Mouse (Mus musculus) heart, adult 8-10 months (tissue): Measurements from ENCODE around the gene Apoa2. TPM values are rescaled to one million over a fixed set of nuclear protein-coding genes. Genes with fewer than 3 reads are reported as not detected.

Experiments
- DNase-seq: peaks from one replicate; pipeline ENCODE4 v3.0.0; 2022; ENCODE audit warnings: low spot score
- total RNA-seq, 4 experiments: library from RNA; stranded (reverse); gene quantifications; 2 replicates each; pipeline ENCODE4 v1.2.4; 2022

The Apoa2 gene
- 1 to 10 TPM; 1.8 to 4.9 (median 1.9) TPM for total RNA-seq

DNA sequence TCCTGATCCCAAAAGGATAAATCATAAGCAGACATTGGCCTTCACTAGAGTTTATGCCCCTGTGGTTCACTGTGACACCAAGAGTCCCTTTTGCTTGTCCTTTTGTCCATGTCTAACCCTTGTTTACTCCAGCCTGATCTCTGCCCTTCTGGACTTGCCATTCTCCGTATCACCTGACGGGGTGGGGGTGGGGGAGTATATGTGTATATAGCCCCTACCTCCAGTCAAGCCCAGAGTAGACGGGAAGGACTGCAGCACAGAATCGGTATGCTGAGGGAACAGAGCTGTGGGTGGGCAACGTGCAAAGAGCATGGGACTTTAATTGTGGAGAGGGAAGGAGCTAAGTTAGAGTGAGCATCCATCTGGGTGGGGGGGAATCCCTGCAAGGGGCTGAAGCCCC is at the start of gene Apoa2:
Apoa2 (plus strand) TSS at position 198 of the 400 bp plus-strand sequence.
- no peak for DNase-seq

DNA sequence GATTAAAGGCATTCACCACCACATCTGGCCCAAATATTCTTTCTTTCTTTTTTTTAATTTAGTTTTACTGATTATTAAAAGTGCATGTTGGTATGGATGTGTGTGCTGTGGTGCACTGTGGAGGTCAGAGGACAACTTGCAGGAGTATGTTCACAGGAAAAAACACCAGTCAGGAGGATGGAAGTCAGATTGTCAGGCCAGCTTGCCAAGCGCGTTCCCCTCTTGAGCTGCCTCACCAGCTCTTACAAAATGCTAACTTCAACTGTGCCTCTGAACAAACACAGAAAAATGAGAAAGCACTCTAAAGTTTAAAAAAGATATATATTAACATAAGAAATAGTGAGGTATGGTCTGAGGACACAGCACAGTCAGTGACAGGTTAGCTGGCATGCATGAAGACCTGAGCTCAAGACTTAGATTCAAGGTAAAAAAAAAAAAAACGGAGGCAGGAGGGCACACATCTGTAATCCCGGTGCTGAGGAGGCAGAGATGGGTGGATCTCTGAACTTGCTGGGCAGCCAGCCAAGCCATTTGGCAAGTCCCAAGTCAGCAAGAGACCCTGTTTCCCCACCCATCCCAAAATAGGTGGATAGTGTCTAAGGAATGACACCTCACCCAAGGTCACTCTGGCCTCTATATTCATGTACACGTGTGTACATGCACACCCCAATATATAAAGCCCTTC is 45.2 kb upstream of the Apoa2 start:
- DNase-seq: no peak

DNA sequence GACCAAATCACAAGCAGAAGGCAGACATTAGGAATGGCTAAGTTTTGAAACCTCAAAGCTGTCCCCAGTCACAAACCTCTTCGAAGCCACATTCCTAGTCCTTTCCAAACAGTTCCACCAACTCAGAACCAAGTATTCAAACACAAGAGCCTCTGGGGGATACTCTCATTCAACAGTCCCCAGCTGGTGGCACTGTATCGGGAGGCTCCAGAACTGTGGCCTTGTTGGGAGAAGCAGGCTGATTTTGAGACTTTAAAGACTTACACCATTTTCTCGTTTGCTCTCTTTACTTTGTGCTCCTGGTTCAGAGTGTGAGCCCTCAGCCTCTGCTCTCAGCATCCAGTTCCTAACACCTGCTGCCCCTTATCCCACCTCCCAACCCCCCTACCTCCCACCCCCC is 41.8 kb upstream of the Apoa2 start:
- DNase-seq: no peak

DNA sequence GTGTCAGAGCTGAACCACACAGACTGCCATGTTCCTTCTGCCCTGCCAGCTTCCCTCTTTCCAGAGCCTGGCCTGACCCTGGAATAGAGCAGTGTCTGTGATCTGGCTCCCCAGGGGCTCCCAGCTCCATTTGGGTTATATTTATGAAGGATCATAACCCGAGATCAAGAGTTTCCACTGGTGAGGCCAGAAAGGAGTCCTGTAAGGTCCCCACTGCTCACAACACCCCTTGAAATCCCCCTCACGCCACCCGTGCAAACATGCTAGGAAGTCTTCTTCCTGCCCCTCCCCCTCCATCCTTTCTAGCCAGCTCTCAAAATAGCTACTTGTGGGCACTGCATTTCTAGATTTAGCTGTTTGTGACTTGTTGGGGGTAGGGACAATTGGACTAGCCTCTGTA is 41.2 kb upstream of the Apoa2 start:
- peak; percentile 70 for DNase-seq

DNA sequence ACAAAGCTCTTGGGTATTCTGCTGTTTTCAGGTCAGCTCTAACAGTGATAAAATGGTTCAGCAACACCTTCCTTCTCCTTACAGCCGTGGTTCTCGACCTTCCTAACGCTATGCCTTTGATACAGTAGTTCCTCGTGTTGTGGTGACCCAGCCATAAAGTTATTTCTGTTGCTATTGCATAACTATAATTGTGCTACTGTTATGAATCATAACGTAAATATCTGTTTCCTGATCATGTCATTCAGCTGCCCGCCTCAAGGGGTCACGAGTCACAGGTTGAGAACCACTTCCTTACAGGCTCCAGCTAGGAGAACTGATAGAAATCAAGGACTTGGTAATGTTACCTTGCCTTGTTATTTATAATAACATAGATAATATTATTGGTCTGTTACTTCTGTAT is 40.5 kb upstream of the Apoa2 start:
- peak; percentile 55 for DNase-seq

DNA sequence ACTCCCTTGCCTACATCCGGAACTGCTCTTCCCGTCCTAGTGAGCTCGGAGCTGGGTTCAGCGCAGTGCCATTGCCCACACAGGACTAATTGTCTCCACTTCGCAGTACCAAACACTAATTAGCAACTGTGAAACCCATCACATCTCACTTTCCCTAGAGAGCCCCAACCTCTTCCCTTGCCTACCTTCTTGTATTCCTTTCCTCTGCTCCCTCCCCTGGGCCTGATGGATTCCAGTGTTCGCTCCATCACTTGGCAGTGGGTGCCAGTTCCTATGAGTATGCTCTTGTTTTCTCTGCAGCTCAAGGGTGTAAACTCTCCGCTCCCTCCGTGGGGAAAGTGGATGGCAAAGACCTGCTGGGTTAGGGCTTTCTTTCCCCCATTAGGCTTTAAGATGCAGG is 39.2 kb upstream of the Apoa2 start:
- no peak for DNase-seq

DNA sequence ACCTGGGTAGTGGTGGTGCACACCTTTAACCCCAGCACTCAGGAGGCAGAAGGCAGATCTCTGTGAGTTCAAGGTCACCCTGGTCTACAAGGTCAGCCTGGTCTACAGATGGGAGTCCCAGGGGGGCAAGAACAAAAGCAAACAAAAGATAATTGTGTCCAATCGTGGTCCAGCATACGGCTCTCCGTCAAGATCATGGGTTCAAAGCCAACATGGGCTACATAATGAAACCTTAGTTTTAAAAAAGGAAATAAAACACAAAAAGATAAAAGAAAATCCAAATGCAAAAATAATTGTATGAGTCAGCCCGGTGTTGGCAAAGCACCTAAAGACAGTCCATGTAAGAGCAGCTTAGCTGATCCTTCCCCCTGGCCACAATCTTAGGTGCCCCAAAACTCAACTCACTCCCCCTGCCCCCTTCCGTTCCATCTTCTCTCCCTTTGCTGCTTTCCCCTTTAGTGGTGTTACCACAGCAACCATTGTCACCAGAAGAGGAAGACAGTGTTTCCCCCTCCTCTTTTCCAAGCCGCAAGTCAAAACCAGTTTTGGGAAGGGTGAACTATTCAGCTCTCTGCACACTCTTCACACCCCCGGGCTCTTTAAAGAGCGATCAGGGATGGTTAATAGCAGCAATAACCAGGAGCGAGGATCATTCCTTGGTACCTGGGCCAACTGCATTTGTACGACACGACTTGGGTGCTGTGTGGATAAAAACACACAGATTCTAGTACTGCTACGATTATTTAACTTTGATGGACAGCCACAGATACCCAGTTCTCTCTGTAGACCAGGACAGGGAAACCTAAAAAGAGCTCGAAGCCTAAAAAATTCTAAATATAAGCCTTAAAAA is 36.8 kb upstream of the Apoa2 start:
- no peak for DNase-seq

DNA sequence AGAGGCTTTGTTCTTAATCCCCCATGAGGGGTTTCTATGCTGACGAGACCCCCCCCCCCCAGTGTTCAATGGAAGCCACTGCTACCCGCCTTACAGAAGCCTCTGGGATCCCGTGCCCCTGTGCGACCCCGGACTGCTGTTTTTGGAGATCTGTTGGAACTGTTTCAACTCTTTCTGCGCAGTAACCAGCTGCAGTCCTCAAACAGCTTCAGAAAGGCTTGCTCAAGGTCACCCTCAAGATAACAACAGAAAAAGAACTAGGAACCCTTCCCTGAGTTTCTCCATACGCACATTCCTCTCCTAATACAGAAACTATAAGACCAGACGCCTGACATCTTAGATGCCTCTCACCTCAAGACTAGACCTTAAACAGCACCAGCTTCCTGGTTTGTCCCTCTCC is 35.8 kb upstream of the Apoa2 start:
- DNase-seq: no peak

DNA sequence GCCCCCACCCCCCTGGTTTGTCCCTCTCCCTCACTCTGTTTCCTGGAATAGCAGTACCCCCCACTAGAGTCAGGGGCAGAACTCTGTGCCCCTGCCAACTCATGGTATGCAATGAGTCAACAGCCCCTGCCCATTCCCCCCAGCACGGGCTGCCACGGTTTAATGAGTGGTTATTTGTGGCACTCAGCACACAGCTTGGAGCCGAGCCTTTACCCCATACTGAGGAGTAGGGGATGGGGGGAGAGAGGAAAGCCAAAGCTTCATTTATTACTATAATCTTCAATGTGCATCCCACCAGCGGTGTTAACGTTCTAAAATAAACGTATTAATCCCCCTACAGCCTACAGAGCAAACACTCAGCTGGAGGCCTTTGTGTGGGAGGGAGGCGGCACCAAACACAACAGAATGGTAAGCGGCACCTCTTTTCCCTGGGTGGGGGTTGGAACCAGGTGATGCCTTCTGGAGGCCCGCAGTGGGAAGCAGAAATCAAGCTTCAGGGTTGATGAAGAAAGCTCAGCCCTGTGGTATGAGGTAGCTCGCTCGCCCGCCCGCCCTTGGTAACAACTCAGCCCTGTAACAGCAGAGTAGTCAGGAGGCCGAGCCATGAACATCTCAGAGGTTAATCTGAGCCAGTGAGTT is 35.3 kb upstream of the Apoa2 start:
- no peak for DNase-seq

DNA sequence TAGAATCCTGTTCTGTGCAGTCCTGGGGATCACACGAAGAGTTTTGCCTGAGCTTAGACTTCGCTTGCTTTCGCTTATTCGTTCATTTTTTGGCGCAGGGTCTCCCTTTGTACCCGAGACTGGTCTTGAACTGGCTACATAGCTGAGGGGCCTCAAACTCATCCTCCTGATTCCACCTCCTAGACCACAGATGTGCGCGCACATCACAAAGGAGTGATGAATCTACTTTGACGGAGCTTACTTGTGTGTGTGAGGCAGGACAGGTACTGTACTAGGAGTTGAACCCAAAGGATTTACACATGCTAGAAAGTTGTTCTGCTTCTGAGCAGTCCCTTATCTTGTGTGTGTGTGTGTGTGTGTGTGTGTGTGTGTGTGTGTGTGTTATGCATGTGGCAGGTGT is 34.0 kb upstream of the Apoa2 start:
- DNase-seq: no peak

DNA sequence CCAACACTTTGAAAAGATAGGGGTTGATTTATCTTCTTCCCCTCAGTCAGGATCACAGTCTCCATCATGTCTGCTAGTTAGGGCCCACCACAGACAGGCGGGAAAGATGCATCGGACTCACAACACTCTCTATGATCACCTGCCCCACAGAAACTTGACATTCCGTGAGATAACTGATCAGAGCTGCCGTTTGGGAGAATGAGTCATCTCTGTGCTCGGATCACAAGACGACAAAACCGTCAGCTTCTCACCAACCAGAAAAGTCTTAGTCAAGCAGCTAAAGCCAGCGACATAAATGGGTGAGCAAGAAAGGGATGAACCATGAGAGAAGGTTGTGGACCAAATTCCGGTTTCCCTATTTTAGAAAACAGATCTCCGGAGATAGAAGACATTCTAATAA is 32.6 kb upstream of the Apoa2 start:
- no peak for DNase-seq

DNA sequence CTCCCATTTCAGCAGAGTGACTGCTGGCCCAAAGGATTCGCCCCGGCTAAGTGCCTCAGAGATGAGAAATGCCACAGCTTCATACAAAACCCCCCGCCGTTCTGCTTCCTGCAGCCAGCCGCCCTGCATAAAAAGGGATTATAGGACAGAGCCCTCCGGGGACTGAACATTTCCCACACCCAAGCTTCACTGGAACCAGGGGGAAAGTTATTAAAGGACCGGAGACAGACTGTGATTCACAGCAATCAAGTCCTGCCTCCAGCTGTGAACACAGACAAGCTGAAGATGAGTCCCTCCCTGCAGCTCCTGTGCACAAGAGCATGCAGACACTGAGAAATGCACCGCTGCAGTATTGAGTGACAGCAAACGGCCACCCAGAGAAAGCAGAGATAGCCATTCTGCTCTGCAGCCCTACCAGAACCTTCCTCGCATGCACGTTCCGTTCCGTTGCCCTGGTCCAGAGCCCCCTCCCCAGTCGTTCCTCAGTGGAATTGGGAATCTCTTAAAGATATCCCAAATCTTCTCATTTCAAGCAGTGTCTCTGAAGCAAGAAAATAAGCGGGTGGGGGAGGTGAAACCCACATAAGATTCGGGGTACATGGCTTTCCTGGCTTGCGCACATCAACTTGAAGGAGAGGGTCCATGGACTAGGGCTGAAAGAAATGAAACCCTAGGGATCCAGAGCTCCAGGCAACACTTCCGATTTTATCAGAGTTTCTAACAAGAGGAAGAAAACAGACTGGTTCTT is 31.6 kb upstream of the Apoa2 start:
- DNase-seq: no peak

DNA sequence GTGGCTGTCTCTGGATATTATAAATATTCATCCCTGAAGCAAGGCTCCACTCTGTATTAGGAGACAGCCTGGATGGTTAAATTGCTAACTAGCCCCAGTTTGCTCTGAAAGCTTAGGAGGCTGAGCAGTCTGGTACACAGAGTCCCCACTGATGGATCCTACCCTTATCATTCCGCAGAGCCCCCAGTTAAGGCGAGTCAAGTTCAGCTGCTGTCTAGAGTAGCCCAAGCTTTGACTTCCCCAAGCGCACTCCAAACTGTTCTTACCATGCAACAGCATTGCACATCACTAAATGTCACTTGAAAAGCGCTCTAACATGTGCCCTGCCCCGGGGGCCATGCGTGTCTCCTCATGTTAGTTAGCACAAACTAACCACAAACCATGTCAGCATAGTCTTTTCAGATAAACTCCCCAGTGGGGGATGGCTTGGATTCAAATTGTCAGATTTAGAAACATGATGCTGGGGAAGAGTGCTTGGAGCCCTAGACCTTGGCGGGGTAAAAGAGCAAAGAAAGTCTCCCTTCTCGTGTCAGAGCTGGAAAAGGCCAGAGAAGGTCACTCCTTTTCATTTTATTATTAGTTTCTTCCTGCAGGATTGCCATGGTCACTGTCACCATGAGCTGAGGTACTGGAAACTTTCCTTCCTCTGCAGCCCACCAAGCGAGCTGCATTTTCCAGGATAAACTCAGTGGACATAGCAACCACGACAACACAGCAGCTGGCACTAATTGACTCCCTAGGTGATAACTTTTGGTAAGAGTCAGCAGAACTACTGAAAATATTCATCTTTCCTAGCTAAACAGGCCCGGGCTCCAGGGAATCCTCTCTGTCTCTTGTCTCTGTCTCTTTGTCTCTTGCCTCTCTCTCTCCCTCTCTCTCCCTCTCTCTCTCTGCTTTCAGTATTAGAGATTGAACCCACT is 30.7 kb upstream of the Apoa2 start:
- no peak for DNase-seq

DNA sequence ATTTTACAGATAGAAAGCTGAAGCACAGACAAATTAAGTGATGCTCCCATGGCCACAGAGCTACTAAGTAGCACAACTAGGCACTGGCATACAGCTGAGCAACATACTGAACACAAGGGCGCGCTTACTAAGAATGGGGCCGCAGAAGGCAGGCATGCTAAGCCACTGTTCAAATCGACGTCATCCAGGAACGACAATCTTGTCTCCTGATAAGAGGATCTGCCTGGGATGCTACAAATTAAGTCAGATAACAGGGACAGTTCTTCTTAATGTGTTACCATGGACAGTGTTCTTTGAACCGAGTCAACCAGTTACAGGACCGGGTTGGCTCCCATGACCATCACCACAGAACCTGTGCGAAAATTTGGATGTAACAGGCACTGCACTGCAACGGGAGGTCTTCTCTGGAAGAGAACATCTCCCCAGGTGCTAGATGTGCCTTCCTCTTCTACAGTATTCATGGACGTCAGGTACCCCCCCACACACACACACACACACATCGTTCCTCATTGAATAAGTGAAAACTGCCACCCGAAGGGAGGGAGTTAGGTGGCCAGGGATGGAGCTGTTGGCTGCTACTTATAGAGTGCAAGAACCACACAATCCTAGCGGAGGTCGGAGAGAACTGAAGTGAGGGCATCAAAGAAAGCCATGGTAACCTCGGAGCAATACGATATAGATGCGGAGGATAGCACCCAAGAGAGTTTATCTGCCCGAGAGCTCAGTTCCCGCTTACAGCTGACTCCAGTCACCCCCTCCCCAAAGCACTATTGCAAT is 29.6 kb upstream of the Apoa2 start:
- DNase-seq: no peak

DNA sequence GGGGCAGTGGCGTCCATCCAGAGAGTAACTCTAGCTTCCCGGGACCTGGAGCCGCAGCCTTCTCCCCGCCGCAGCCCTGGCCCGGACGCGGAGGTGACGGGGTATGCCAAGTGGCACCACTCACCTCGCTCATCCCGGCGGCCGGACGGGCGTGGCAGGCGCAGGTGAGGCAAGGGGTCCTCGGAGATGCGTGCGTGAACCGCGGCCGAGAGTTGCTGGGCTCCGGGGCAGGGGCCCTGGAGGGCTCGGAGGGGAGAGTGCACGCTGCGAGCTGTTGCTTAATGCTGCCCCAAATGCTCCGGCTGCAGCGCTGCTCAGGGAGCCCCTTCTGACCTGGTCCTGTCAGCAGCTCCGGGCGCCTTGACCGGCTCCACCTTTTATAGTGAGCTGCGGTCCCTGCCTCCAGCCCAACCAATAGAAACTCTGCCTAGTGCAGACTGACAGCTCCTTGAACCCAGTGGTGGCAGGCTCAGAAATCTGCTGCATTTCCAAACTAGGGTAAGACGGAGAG is 28.9 kb upstream of the Apoa2 start, which contains the start of gene Pcp4l1:
Pcp4l1 (minus strand) TSS at position 382 of the 511 bp plus-strand sequence.
- DNase-seq: peak; percentile 71

DNA sequence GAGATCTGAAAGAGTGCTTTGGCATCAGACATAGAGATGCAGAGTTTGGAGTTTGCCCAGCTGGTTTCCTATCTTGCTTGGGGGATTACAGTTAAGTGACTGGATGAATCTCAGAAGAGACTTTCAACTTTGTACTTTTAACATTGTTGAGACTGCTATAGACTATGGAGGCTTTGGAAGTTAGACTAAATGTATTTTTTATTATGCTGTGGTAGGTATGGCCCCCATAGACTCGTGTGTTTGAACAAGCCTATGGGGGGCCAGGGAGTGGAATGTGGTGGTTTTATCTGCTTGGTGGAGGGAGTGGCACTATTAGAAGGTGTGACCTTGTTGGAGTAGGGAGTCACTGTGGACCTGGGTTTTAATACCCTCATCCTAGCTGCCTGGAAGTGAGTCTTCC is 25.3 kb upstream of the Apoa2 start:
- no peak for DNase-seq

DNA sequence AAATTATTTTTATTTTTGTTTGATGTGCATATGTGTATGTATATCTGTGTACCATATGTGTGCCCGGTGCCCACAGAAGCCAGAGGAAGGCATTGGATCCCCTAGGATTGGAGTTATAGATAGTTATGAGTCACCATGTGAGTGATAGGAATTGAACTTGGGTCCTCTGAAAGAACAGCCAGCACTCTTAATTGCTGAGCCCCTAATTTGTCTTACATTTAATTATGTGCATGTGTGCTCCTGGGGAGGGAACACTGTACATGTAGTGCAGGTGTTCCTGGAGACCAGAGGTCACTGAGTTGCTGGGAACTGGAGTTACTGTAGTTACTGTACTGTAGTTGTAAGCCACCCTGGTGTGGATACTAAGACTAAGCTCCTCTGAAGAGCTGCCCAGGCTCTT is 24.1 kb upstream of the Apoa2 start:
- DNase-seq: no peak

DNA sequence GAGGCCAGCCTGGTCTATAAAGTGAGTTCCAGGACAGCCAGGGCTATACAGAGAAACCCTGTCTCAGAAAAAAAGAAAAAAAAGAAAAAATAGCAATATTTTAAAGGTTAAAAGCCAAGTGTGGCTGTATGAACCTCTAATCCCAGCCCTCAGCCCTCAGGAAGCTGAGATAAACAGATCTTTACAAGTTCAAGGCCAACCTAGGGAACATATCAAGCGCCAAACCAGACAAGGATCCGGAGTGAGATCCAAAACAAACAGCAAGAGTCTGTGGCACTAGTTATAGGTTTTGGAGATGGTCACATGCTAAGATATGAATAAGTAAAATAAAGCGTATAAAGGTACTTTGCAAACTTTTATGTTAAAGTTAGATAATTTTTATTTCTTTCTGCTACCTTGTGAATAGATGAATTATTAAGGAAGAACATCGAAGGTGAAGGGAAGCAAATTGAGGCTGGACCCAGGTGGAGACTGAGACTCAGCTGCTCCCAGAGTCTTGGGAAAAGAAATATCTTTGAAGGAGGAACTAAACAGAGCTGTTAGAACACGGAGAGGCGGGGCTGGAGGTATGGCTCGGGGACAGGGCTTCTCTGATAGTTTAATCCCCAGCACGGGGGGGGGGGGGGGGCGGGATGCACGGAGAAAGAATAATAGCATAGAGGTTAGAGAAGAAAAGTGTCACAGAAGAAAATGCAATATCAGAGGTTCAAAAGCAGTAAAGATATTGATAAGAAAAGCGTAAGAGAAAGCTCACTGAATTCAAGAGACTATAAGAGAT is 21.2 kb upstream of the Apoa2 start:
- DNase-seq: no peak

DNA sequence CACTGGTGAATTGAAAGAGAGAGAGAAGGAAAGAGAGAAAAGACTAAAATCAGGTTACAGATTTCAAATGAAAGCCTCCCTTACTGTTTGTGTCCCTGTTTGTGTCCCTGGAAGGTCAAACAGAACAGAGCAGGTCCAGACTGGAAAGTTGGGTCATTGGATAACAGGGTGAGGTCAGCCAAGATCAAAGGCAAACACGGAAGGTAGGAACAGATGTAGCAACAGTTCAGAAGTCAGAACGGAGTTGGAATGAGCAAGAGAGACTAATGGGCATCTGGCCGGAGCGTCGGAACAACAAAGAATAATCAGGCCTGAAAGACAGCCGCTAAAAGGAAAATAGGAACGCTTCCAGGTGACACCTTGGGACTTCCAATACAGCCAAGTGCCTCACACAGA is 20.6 kb upstream of the Apoa2 start:
- DNase-seq: no peak
